Mouse (Mus musculus): ENCODE data around the gene Tmem175.

Gene Tmem175

DNA sequence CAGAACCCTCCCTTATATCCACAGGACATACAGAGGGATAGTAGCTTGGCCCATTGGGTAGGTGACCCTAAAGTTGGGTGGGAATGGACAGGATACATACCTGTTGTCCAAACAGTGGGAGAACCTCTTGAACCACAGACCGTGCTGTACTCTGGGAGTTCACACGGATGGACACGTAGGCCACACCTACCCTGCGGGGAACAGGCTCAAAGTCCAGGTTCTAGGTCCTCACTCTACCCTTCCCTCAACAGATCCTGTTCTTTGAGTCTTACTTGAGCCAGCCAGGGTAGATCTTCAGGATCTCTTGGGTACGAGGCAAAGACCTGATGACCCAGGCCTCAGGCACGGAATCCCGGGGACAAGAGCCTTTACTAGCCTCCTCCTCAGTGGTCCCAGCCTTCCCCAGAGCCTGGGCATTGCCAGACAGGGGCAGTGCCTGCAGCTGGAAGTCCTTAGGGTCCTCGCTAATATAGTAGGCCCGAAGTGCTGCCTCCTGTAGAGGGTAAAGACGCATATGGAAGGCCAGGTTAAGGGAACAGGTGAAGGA is 24.9 kb downstream of the Tmem175 start:
- DNase-seq = no peak

GRCm38 (mm10) chr5:108655381-108655780 is 25.8 kb downstream of the Tmem175 start:
- no peak for DNase-seq

- no peak for DNase-seq
Observed at GRCm38 (mm10) chr5:108655891-108656650, 26.5 kb downstream of the Tmem175 start.

- no peak for DNase-seq
Observed at GRCm38 (mm10) chr5:108657406-108657805, 27.8 kb downstream of the Tmem175 start.

GRCm38 (mm10) chr5:108658611-108659010 is 29.0 kb downstream of the Tmem175 start:
- DNase-seq = no peak

DNA sequence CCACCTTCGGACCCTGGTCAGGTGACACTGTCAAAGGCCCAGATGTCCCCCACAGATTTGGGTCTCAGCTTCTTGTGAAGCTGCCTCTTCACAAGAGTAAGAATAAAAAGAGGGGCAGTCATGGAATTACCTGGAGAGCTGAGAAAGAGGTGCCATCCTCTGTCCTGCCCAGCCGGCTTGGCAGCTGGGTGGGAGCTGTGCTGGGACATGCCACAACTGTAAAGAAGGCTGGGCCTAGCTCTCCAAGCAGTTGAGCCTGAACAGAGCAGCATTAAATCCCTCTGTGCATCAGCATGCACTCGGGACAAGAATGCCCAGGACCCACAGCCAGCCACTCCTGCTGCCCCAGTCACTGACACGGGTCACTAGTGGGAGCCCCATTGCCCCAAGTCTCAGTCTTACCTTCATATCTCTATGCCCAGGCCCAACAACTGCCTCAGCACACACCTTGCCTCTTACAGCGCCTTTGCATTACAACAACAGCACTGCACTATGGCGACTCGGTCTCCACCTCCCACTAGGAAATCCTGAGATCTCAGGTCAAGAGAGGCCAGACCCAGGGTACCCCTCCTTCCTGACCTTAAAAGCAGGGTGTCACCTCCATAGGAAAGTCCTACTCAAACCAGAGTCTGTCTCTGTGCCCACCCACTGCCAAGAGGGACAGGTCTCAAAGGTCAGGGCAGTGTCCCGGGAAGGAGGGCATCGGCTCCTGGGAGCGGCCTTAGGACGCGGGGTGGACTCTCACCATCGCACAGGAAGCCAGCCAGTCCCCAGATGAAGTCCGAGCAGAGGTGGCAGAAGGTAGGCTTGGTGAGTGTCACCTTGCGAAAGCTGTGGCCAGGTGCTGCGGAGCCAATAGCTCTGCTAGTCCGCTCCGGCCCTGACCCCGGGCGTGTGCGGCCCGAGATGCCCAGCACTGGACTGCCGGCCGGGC is 30.4 kb downstream of the Tmem175 start, which contains the start of gene Idua:
Gene Idua, plus strand, starts transcription at position 634 of the 934 bp plus-strand sequence.
- peak in 1 of 2 experiments; percentile 36 for DNase-seq

DNA sequence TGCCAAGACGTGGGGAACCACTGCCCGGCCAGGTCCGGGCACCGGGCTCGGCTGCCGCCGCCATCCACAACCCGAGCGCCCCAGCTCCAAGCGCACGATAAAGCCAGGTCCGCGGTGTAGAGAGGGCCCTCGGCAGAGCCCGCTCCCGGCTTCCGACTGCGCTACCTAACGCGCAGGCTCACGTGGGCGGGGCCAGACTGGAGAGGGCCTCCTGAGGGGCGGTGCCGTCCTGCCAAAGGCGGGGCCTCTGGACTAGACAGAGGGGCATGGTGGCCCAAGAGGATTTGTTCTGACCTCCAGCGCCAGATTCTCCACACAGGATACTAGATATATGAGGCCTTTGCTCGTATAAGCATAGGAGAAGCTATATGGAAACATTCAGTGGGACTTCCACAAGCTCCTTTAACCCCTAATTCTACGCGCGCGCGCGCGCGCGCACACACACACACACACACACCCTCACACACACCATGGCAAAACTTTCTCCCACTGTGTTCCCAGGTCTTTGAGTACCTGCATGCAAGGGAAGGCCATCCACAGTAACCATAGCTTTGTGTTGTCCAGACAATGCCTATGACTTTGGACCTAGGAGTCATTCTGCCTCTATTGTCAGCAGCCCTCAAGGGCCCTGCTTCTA is 31.2 kb downstream of the Tmem175 start:
- peak; percentile 86 to 92 for DNase-seq

- DNase-seq = no peak
Observed at GRCm38 (mm10) chr5:108662772-108663171, 33.2 kb downstream of the Tmem175 start.

DNA sequence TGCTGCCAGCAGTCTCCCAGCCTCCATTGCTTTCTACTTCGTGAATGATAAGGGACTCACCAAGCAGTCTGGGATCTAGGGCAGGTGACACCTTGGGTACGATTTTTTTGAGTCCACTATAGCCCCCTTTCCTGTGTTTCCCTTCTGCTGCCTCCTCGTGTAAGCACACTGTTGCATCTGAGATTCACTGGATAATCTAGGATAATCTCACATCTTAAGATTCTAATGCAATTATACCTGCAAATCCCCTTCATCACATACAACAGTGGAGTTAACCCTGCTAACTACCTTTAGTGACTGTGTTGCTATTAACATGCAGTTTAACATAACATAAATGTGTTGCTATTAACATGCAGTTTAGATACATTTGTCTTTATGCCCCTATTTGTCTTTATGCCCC is 35.5 kb downstream of the Tmem175 start:
- DNase-seq = no peak

DNA sequence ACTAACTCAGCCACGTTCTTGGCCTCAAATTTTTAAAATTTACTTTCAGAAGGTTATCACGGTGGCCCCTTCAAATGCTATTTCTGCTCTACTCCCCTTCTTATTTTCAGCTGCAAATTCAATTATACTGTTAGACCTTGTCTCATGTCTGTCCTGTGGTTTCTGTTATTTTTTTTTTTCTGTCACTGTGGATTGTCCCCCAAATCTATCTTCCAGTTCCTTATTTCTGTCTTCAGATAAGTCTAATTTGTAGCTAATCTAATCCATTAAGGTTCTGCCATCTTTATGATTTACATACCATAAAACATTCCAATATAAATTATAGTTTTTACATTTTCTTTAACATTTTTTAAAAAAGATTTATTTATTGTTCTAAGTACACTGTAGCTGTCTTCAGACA is 37.8 kb downstream of the Tmem175 start:
- DNase-seq = no peak

GRCm38 (mm10) chr5:108668387-108668932 is 38.9 kb downstream of the Tmem175 start:
- DNase-seq = no peak

DNA sequence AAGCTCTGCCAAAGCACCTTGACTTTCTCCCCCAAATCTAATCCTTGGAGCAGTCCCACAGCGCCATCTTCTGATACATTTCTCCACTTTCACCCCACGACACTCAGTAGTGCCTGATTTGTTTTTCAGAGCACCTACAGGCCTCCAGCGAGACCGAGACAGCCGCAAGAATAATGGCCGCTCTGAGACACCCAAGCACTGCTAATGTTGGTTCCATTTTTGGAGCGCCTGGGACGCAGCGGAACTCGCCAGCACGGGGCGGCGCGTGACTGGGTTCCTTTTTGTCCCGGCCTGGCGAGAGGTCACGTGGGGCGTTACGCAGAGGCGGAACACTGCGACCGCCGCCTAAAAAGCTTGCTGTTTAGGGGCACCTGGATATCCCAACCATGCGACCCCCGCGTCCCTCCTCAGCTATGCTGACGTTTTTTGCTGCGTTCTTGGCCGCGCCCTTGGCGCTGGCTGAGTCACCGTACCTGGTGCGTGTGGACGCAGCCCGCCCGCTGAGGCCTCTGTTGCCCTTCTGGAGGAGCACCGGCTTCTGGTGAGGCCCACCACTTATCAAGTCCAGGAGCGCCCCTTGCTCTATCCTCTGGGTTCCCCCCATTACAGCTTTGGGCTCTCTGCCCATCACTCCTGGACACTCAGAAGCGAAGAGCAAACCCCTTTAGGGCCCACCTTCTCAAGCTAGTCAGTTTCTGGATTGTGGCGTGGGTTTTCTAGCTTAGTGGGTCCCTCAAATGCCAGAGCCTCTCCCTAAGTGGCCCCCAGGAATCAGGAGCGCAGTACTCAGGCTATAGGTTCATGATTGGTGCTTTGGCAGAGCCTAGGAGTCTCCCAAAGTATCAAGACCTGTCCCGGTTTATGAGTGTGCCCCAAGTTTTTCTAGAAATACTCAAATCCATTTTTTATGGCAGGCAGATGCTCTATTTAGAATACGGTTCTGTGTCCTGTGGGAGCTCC is 39.7 kb downstream of the Tmem175 start, which contains the start of gene Dgkq:
Gene Dgkq, minus strand, starts transcription at position 696 of the 960 bp plus-strand sequence.
- peak; percentile 88 to 90 for DNase-seq

- no peak for DNase-seq
Observed at GRCm38 (mm10) chr5:108669986-108670385, 40.4 kb downstream of the Tmem175 start.

- DNase-seq = peak in 1 of 2 experiments; percentile 43
Observed at GRCm38 (mm10) chr5:108670785-108671184, 41.2 kb downstream of the Tmem175 start.

GRCm38 (mm10) chr5:108671757-108672156 is 42.2 kb downstream of the Tmem175 start:
- no peak for DNase-seq

GRCm38 (mm10) chr5:108674624-108675023 is 45.1 kb downstream of the Tmem175 start:
- no peak for DNase-seq

DNA sequence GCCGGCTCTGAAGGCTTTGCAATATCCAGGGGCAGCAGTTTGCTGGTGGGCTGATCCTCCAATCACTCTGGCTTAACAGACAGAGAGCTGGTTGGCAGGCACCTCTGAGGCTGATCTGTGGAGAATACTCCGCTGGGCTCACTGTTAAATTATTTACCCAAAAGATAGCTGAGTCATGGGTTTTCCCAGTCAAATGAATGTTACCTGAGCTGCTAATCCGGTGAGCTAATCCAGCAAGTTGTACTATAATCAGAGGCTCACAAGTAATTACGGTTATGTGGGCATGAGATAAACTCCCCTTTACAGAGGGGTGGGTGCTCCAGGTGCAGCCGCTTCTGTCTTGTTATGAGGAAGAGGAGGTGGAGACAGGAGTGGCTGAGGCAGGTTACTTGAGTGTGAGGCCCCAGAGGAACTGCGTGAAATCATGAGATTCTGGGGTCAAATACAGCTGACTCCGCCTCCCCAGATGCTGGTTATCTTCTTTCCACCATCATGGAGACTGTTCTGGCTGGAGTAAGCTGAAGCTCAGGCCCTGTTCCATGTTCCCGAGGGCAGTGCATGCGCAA is 45.8 kb downstream of the Tmem175 start, which contains the start of gene Slc26a1:
Gene Slc26a1, minus strand, starts transcription at position 319 of the 566 bp plus-strand sequence.
- DNase-seq = no peak

DNA sequence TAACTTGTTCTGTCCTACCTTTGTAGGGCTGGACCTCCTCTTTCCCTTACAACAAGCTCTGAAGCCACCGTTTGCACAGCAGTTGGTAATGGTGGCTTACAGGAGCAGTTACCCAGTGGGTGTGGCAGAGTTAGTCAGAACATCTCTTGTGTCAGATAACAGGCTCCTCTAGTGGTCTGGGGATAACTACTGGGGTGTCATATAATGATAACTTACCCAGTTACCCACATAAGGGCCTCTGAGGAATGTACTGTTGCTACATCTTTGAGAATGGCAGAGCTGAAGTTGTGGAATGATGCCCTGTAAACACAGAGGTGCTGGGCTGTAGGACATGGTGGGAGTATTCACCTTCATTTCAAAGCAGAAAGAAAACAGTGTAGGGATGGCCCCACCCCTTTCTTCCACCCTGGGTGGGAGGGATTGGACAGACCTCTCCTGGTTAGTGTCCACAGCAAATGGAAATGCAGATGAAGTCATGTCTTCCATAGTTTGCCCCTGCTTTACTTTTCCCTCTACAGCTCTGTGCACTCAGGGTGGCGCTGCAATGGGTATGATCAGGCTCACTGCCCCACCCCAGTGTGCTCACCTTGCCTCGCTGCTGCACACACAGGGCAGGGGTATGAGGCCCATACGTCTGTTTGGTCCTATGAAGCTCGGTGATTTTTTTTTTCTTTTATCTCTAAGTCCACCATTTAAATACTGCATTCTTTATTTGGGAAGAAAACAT is 47.4 kb downstream of the Tmem175 start:
- peak in 1 of 2 experiments; percentile 35 for DNase-seq

DNA sequence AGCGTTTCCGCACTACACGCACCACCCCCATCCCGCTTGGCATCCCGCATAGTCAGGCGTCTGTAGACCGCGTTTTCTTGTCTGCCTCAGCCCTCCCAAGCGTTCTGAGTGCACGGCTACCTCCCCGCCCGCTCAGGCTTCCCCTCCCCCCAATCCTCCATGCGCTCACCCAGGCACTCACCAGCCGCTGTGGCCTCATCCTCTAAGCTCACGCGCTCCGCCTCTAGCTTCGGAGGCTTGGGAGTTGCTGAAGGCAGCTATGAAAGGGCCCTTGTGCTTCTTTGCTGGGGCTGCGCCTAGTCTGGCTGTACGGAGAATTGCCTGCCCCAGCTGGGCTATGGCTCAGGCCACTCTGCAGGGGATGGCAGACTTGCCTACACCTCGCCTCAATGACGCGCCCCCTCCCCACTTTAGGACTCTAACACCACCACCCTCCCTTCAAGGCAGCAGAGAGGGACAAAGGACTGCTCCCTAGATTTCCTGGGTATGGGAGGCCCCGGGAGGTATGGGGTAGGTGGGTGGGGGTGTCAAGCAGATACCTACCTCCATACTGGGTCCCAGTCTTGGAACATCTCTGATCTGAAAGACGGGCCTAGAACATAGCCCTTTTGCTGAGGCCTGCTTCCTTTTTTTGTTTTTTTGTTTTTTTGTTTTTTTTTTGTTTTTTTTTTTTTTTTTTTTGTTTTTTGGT is 48.2 kb downstream of the Tmem175 start:
- peak; percentile 65 to 72 for DNase-seq

Measured in cerebellum, postnatal 36 days (tissue).